Mouse (Mus musculus): ENCODE data around the gene Ctsw.

The Ctsw gene

DNA sequence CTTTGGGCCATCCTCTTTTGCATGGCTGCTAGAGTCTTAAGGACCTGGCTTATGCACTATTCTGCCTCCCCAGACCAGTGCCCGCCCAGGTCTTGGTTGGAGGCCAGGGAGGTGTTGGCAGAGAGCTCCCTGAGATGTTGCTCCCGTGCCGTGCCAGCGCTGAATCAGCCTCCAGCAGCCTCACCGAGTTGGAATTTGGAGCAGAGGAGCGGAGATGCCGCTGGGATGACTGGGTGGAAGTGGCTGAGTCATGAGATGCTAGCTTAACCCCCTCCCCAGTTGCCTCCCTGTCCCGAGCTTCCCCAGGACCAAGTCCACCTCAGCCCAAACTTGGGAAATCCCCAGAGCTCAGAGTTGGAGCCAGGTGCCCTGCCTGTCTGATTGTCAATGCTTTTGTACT is 38.5 kb downstream of the Ctsw start:
- peak; percentile 72 for DNase-seq

DNA sequence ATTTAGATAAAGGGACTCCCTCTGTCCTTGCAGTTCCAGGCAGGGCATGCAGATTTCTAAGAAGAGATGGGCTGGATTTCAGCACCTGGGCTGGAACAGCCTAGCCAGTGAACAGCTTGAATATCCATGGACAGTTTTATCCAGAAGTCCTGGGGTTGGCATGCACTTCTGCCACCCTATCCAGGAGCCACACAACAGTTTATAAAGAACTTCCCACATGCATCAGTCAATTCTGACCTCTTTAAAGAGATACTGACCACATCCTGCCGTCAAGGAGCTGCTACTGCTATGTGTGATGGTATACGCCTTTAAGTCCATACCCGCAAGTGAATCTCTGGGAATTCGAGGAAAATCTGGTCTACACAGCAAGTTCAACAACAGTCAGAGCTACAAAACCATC is 39.1 kb downstream of the Ctsw start:
- DNase-seq: no peak

GRCm38 (mm10) chr19:5428083-5428482 is 40.2 kb downstream of the Ctsw start:
- DNase-seq: peak; percentile 64

DNA sequence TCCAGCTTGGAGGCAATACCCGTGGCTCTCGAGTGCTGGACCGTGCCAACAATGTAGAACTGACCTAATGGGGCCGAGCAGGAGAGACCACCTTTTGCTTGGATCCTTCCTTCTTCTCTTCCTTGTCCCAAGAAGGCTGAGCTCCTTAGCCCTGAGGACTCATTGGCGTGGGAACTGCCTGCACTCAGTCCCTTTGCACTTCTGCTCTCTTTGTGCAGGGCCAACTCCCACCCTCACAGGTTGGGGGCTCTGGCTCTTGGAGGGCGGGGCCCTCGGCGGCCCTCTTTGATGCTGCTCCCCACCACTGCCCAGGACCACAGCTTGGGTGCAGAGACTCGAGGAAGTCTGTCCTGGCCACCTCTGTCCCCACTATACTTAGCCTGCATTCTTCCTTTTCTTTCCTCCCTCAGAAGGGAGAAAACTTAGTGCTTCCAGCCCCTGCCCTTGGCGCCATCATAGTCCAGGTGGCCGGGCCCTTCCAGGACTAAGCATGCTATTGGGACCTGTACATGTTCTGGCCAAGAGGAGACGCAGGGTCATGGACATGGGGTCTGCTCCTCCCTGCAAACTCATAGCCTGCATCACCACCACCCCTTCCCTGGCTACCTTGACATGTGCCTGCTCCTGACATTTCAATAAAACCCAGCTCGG is 41.5 kb downstream of the Ctsw start:
- DNase-seq: no peak

GRCm38 (mm10) chr19:5425906-5426565 is 42.3 kb downstream of the Ctsw start:
- peak; percentile 67 for DNase-seq

DNA sequence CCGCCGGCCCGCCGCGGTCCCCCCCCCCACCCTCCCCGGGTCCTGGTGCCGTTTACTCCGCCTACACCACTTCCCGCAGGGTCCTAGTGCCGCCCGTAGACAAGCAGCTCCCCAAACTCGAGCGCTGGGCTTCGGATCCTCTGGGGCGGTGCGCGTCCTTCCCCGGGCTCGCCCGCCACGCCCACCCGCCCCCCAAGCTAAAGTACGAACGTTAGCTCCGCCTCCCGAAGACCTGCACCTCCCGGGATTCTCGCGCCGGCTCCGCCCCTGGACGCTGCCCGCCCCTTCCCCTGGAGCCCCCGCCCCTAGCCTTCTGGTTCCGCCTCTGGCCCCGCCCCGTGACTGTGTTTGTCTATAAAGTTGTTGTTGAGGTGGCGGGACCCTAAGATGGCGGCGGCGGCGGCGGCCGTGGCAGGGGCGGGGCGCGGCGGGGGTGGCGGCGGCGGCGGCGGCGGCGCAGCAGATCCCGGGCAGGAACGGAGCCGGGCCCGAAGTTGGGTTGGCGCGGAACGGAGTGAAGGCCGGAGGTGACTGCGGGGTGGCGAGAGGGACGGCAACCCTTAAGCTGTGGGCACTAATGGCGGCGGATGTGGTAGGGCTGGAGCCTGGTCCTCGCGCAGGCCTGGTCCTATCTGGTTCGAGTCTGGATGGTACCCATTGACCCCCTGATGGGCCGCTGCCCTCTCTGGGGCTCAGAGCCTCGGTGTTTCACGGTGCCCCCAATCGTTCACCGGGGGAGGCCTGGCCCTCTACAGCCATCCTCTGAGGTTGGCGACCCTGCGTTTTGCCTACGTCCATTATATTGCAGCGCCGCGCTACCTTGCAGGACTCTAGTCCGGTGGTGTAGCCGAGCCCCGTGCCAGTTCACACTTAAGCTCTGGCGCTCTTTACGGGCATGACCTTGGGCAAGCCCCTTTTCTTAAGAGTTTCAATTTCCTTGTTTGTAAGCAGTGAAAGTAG is 43.2 kb downstream of the Ctsw start, which contains the start of the genes Drap1 and AI837181:
TSS of gene Drap1 (minus strand) at position 198 of the 960 bp plus-strand sequence.
TSS of gene AI837181 (plus strand) at position 363 of the 960 bp plus-strand sequence.
- DNase-seq: peak; percentile 92

DNA sequence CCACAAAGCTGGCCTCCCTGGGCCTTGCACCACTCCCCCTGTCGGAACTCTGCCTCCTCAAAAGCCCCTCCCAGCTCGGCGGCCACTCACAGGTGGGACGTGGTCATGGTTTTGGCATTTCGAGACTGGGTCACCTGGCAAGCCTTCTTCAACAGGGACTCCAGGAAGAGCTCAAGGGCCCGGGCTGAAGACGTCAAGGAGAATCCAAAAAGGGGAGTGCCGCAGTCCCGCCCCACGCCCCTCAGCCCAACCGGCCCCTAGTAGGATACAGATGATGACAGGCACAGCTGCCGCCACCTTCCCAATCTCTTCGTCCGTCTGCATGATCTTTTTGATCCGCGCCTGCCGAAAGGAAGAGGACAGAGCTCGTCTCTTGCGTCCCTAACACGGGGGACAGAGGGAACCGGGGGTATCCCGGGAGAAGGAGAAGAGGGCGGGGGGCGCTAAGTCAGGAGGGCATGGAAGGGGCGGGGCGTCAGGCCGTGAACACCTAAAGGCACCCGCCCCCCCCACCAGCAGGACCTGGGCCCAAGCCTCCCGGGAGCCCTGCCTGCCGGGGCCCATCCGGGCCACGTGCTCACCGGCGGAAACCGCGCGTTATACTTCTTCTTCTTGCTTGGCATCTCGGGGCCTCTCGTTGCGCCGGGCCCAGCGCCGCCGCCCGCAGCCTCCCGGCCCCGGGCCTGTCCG is 44.1 kb downstream of the Ctsw start:
- peak; percentile 82 for DNase-seq

DNA sequence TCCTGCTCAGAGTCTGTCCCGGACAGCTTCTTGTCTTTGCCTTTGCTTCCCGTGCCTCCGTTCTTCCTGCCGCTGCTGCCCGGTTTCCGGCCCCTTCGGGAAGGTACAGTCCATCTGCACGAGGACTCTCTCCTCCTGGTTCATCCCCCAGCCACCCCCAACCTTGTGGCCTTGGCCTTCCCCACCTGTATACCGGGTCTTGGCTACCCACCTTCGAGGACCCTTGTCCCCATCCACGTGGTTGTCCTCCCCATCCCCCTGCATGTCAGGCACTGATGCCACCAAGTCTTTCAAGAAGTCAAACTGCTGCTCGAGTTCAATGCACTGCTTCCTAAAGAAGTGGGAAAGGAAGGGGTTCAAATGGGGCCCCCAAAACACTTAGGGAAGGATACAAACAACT is 44.7 kb downstream of the Ctsw start:
- peak; percentile 61 for DNase-seq

- DNase-seq: no peak
Measured at GRCm38 (mm10) chr19:5422895-5423443, 45.3 kb downstream of the Ctsw start.

- peak; percentile 63 for DNase-seq
Measured at GRCm38 (mm10) chr19:5422267-5422666, 46.0 kb downstream of the Ctsw start.

GRCm38 (mm10) chr19:5421784-5422183 is 46.5 kb downstream of the Ctsw start:
- DNase-seq: no peak

DNA sequence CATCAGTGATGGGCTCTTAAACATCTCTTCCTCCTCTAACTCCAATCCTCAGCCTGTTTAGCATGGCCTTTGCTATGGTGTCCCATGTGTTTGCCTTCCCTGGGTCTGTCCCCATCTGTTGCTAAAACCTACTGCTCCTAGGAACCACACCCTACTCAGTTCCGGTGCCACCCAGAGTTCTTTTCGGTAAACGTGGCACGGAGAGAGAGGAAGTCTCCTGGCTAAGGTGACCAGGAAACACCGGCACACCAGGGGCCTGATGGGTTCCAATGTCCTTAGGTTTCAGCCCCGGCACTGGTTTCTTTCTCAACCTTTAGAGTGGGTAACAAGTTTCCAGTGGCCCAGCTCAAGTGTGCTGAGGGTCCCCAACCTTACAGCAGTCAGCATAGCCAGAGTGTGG is 47.7 kb downstream of the Ctsw start:
- no peak for DNase-seq

DNA sequence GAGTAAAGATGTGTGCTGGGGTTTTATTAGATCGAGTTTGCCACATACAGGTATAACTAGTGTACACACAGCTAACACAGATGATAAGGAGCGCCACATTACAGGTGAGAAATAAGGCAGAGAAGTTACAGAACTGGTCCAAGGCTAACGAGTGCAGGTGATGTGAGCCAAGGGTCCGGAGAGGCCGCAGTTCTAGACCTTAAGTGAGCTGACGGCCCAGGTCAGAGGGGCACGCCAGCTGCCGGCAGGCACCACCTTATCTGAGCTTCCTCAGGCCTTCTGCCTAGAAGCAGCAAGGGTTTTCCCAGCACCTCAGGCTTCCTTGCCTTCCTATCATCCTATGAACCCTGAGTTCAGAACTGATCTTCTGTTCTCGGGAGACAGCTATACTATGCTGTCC is 48.7 kb downstream of the Ctsw start:
- DNase-seq: no peak

- DNase-seq: no peak
Measured at GRCm38 (mm10) chr19:5418750-5419466, 49.4 kb downstream of the Ctsw start.

Data from cerebellum, adult 9-10 months (tissue).